ENCODE assay signal across 15 mouse cellular contexts in genomic region chr3:30457975-30458678, GRCm38 (mm10).
DNase-seq lines count a peak whose midpoint lies in the region; ATAC-seq and TF ChIP-seq lines count a peak whose summit lies in the region.
"Had no signal": no experiment of that assay in that cellular context is flagged by ENCODE, and none has a peak within 500 bp of the region (broad histone marks: within the 10 kb centered on the region; RNA-seq: fewer than 3 reads in every experiment).

No protein-coding gene starts in this region.

- no peak for TF ChIP-seq CTCF in kidney, postnatal 0 days (IDR thresholded peaks at IDR 0.05; ENCODE audit: low read depth)

- ATAC-seq in cerebellum, adult (ENCODE audit: insufficient number of reproducible peaks, low FRiP score, low TSS enrichment) = peak; percentile 61; the same call in 1 of the 2 replicates
- ATAC-seq in kidney, postnatal 0 days (replicated peaks; ENCODE audit: low FRiP score, low read depth) = no peak
- no peak for ATAC-seq in midbrain, embryonic 11.5 days (ENCODE audit: low FRiP score)
- no peak for ATAC-seq in midbrain, embryonic 15.5 days (replicated peaks)
- ATAC-seq: Patski had no signal

- H3K4me1 ChIP-seq in kidney, postnatal 0 days (replicated peaks; ENCODE audit: insufficient read depth, low read length) = peaks cover 3% of the 10 kb centered on the region; the same call in 1 of the 2 replicates
- H3K4me1 ChIP-seq in midbrain, embryonic 11.5 days (ENCODE audit: control insufficient read depth, insufficient read depth, low read length) = peaks cover 3% of the 10 kb centered on the region; the same call in 1 of the 2 replicates
- peaks cover 3% of the 10 kb centered on the region; the same call in 1 of the 2 replicates for H3K4me1 ChIP-seq in midbrain, embryonic 15.5 days
- H3K4me1 ChIP-seq: liver, embryonic 13.5 days; neural tube, embryonic 12.5 days had no signal

- H3K9ac ChIP-seq in kidney, postnatal 0 days (ENCODE audit: low read depth, low read length) = no peak overlapping the region
- no peak overlapping the region for H3K9ac ChIP-seq in midbrain, embryonic 11.5 days (ENCODE audit: low read length)
- no peak overlapping the region for H3K9ac ChIP-seq in midbrain, embryonic 15.5 days
- H3K9ac ChIP-seq: embryonic facial prominence, embryonic 15.5 days; liver, embryonic 13.5 days; neural tube, embryonic 12.5 days had no signal

- H3K27me3 ChIP-seq in kidney, postnatal 0 days (ENCODE audit: insufficient read depth, low read length) = no peaks in the 10 kb centered on the region
- no peaks in the 10 kb centered on the region for H3K27me3 ChIP-seq in midbrain, embryonic 11.5 days (ENCODE audit: control insufficient read depth, insufficient read depth, low read length)
- H3K27me3 ChIP-seq in midbrain, embryonic 15.5 days (replicated peaks) = no peaks in the 10 kb centered on the region
- H3K27me3 ChIP-seq: embryonic facial prominence, embryonic 15.5 days; liver, embryonic 13.5 days; neural tube, embryonic 12.5 days had no signal

- H3K27ac ChIP-seq in kidney, postnatal 0 days = 0 out of 2 replicates have a peak overlapping the region, but pooled peaks have one; percentile 25
- H3K27ac ChIP-seq in midbrain, embryonic 11.5 days (ENCODE audit: low read depth, low read length) = no peak overlapping the region
- no peak overlapping the region for H3K27ac ChIP-seq in midbrain, embryonic 15.5 days
- H3K27ac ChIP-seq: embryonic facial prominence, embryonic 15.5 days; liver, embryonic 13.5 days; neural tube, embryonic 12.5 days had no signal

- H3K4me3 ChIP-seq in kidney, postnatal 0 days (replicated peaks; ENCODE audit: low read depth, low read length) = no peak overlapping the region
- no peak overlapping the region for H3K4me3 ChIP-seq in midbrain, embryonic 11.5 days (ENCODE audit: low read depth, low read length)
- no peak overlapping the region for H3K4me3 ChIP-seq in midbrain, embryonic 15.5 days
- H3K4me3 ChIP-seq: embryonic facial prominence, embryonic 15.5 days; liver, embryonic 13.5 days; neural tube, embryonic 12.5 days had no signal

- 66% methylated on average over 9 of the region's 9 CpGs for WGBS in kidney, postnatal 0 days
- WGBS in midbrain, embryonic 11.5 days = 65% methylated on average over 9 of the region's 9 CpGs
- WGBS in midbrain, embryonic 15.5 days = 64% methylated on average over 9 of the region's 9 CpGs

- H3K9me3 ChIP-seq in kidney, postnatal 0 days (replicated peaks; ENCODE audit: low read length) = no peaks in the 10 kb centered on the region
- no peaks in the 10 kb centered on the region for H3K9me3 ChIP-seq in midbrain, embryonic 11.5 days (ENCODE audit: control insufficient read depth, low read length)
- H3K9me3 ChIP-seq in midbrain, embryonic 15.5 days = no peaks in the 10 kb centered on the region
- H3K9me3 ChIP-seq: embryonic facial prominence, embryonic 15.5 days; liver, embryonic 13.5 days; neural tube, embryonic 12.5 days had no signal

- H3K36me3 ChIP-seq in kidney, postnatal 0 days (ENCODE audit: insufficient read depth, low read length) = no peaks in the 10 kb centered on the region
- H3K36me3 ChIP-seq in midbrain, embryonic 11.5 days (ENCODE audit: control insufficient read depth, insufficient read depth, low read length) = no peaks in the 10 kb centered on the region
- no peaks in the 10 kb centered on the region for H3K36me3 ChIP-seq in midbrain, embryonic 15.5 days (replicated peaks)
- H3K36me3 ChIP-seq: embryonic facial prominence, embryonic 15.5 days; liver, embryonic 13.5 days; neural tube, embryonic 12.5 days had no signal

- H3K4me2 ChIP-seq in kidney, postnatal 0 days (ENCODE audit: low read length) = no peak overlapping the region
- H3K4me2 ChIP-seq in midbrain, embryonic 11.5 days = no peak overlapping the region
- no peak overlapping the region for H3K4me2 ChIP-seq in midbrain, embryonic 15.5 days
- H3K4me2 ChIP-seq: embryonic facial prominence, embryonic 15.5 days; liver, embryonic 13.5 days; neural tube, embryonic 12.5 days had no signal

- no peak for DNase-seq in cerebellum, adult 8-10 months
- DNase-seq in kidney, postnatal 0 days (ENCODE audit: low spot score) = peak; percentile 44
- DNase-seq in kidney, adult 8-10 months = no peak
- DNase-seq in midbrain, embryonic 11.5 days (ENCODE audit: low spot score, missing footprints) = peak; percentile 79
- peak; percentile 46 to 63 for DNase-seq in kidney, postnatal 4 days
- DNase-seq in spleen, postnatal 4 days (ENCODE audit: low spot score in 2 of 2) = no peak
- DNase-seq: cerebellum, adult 11-12 months; layer of hippocampus, postnatal 36 days; liver, embryonic 13.5 days; thymus, adult 18-20 months had no signal

Comparison
In these comparisons a context has a peak if more than half of its experiments do, and no peak if none do; other contexts are left out.
1. DNase-seq: peak in kidney, postnatal 0 days (single experiment), midbrain, embryonic 11.5 days (single experiment) and kidney, postnatal 4 days (2 of 2); none in cerebellum, adult 8-10 months (single experiment), kidney, adult 8-10 months (0 of 2) and spleen, postnatal 4 days (0 of 2).